Mouse (Mus musculus): Measurements from ENCODE around the gene Cblc.

Gene Cblc

GRCm38 (mm10) chr7:19782645-19783044 is 14.0 kb downstream of the Cblc start:
- no peak for DNase-seq (ENCODE audit: low read depth)

- DNase-seq (ENCODE audit: low read depth) = no peak
Measured at GRCm38 (mm10) chr7:19781741-19782140, 14.9 kb downstream of the Cblc start.

- DNase-seq (ENCODE audit: low read depth) = no peak
Measured at GRCm38 (mm10) chr7:19779903-19780302, 16.7 kb downstream of the Cblc start.

GRCm38 (mm10) chr7:19778645-19779044 is 18.0 kb downstream of the Cblc start:
- no peak for DNase-seq (ENCODE audit: low read depth)

GRCm38 (mm10) chr7:19777049-19777723 is 19.4 kb downstream of the Cblc start:
- no peak for DNase-seq (ENCODE audit: low read depth)

- no peak for DNase-seq (ENCODE audit: low read depth)
Measured at GRCm38 (mm10) chr7:19771682-19772081, 24.9 kb downstream of the Cblc start.

GRCm38 (mm10) chr7:19770984-19771391 is 25.6 kb downstream of the Cblc start, which contains the start of gene Bcam:
Gene Bcam (minus strand): TSS chr7:19771016.
- DNase-seq (ENCODE audit: low read depth) = no peak

GRCm38 (mm10) chr7:19770375-19770754 is 26.2 kb downstream of the Cblc start:
- DNase-seq (ENCODE audit: low read depth) = peak; percentile 48

GRCm38 (mm10) chr7:19769434-19770374 is 26.9 kb downstream of the Cblc start:
- peak; percentile 17 for DNase-seq (ENCODE audit: low read depth)

GRCm38 (mm10) chr7:19769001-19769400 is 27.6 kb downstream of the Cblc start:
- DNase-seq (ENCODE audit: low read depth) = no peak

GRCm38 (mm10) chr7:19768251-19768650 is 28.4 kb downstream of the Cblc start:
- no peak for DNase-seq (ENCODE audit: low read depth)

GRCm38 (mm10) chr7:19764581-19764980 is 32.0 kb downstream of the Cblc start:
- DNase-seq (ENCODE audit: low read depth) = no peak

- no peak for DNase-seq (ENCODE audit: low read depth)
Measured at GRCm38 (mm10) chr7:19763829-19764477, 32.7 kb downstream of the Cblc start.

GRCm38 (mm10) chr7:19762283-19762682 is 34.3 kb downstream of the Cblc start:
- no peak for DNase-seq (ENCODE audit: low read depth)

GRCm38 (mm10) chr7:19760021-19760420 is 36.6 kb downstream of the Cblc start:
- no peak for DNase-seq (ENCODE audit: low read depth)

- DNase-seq (ENCODE audit: low read depth) = no peak
Measured at GRCm38 (mm10) chr7:19758623-19759022, 38.0 kb downstream of the Cblc start.

- no peak for DNase-seq (ENCODE audit: low read depth)
Measured at GRCm38 (mm10) chr7:19755851-19756786, 40.5 kb downstream of the Cblc start.

GRCm38 (mm10) chr7:19755008-19755407 is 41.6 kb downstream of the Cblc start:
- DNase-seq (ENCODE audit: low read depth) = no peak

- no peak for DNase-seq (ENCODE audit: low read depth)
Measured at GRCm38 (mm10) chr7:19754065-19754464, 42.5 kb downstream of the Cblc start.

GRCm38 (mm10) chr7:19753587-19753986 is 43.0 kb downstream of the Cblc start:
- no peak for DNase-seq (ENCODE audit: low read depth)

- DNase-seq (ENCODE audit: low read depth) = no peak
Measured at GRCm38 (mm10) chr7:19752652-19753051, 44.0 kb downstream of the Cblc start.

- no peak for DNase-seq (ENCODE audit: low read depth)
Measured at GRCm38 (mm10) chr7:19751070-19751383, 45.6 kb downstream of the Cblc start.
